Mouse (Mus musculus) stomach, postnatal 0 days (tissue): ENCODE data around the gene Ppfia2. TPM values are rescaled to one million over a fixed set of nuclear protein-coding genes. Genes with fewer than 3 reads are reported as not detected.

Experiments
- ATAC-seq: fragments of 200-750 bp; cut with Nextera tagmentation; 2 replicates; pipeline ENCODE4 v1.8.0; 2017; ENCODE audit not compliant: low FRiP score, low TSS enrichment
- DNase-seq: peaks from one replicate; pipeline ENCODE4 v3.0.0-alpha.2; 2016; ENCODE audit warnings: low spot score
- H3K27ac ChIP-seq: fragments of 300-500 bp; sonication (generic); replicated peaks from 2 replicates; pipeline ENCODE4 v1.5.1; 2014; ENCODE audit warnings: mild to moderate bottlenecking, control low read depth
- H3K27me3 ChIP-seq: fragments of 300-500 bp; sonication (generic); 2 replicates; pipeline ENCODE4 v1.6.1; 2014; ENCODE audit warnings: low read length; ENCODE audit not compliant: control insufficient read depth, insufficient read depth
- H3K36me3 ChIP-seq: fragments of 300-500 bp; sonication (generic); 2 replicates; pipeline ENCODE4 v1.6.1; 2014; ENCODE audit warnings: low read length, mixed read lengths; ENCODE audit not compliant: control insufficient read depth, insufficient read depth
- H3K4me1 ChIP-seq: fragments of 300-500 bp; sonication (generic); replicated peaks from 2 replicates; pipeline ENCODE4 v1.6.1; 2014; ENCODE audit warnings: antibody characterized with exemption; ENCODE audit not compliant: control insufficient read depth, insufficient read depth
- H3K4me2 ChIP-seq: fragments of 300-500 bp; sonication (generic); replicated peaks from 2 replicates; pipeline ENCODE4 v1.6.1; 2014; ENCODE audit warnings: low read depth, mild to moderate bottlenecking, control low read depth, moderate library complexity
- H3K4me3 ChIP-seq: fragments of 300-500 bp; sonication (generic); 2 replicates; pipeline ENCODE4 v1.5.1; 2014; ENCODE audit warnings: low read depth, low read length, control low read depth
- H3K9ac ChIP-seq: fragments of 300-500 bp; sonication (generic); 2 replicates; pipeline ENCODE4 v1.6.1; 2014; ENCODE audit warnings: mild to moderate bottlenecking, low read length, control low read depth, mixed read lengths
- H3K9me3 ChIP-seq: fragments of 300-500 bp; sonication (generic); 2 replicates; pipeline ENCODE4 v1.6.1; 2016; ENCODE audit warnings: low read length; ENCODE audit not compliant: control insufficient read depth
- CTCF ChIP-seq: IDR thresholded peaks from 2 replicates; pipeline ENCODE4 v1.5.1; 2016; ENCODE audit warnings: antibody characterized with exemption, low read depth, mild to moderate bottlenecking, moderate library complexity
- EP300 ChIP-seq: optimal IDR thresholded peaks from 2 replicates; pipeline ENCODE3; 2016; ENCODE audit warnings: antibody characterized with exemption
- WGBS: fragments of 180-500 bp; shearing (Covaris S2); extraction: QIAGEN DNeasy Blood & Tissue Kit; methylation state at CpG from one replicate; pipeline ENCODE4 v1.1.7; 2014; 5-methylcytosine and 5-hydroxymethylcytosine counted together
- polyA plus RNA-seq: library from polyadenylated mRNA; unstranded; fragments of >200 nt; fragmentation: Nextera tagmentation; extraction: Ambion mirVana; gene quantifications from 2 replicates; pipeline ENCODE4 v1.2.1, GENCODE M21; 2015

Gene Ppfia2
- polyA plus RNA-seq, 1 experiment from 2014 or later = 0.36 TPM

- H3K9me3 ChIP-seq = no peaks in the 10 kb centered on the region
- no peak for TF ChIP-seq CTCF
- TF ChIP-seq EP300 = no peak
- H3K36me3 ChIP-seq = no peaks in the 10 kb centered on the region
- H3K4me3 ChIP-seq = no peak overlapping the region
- DNase-seq (no peak), ATAC-seq (no peak)
- H3K4me2 ChIP-seq = no peak overlapping the region
- H3K4me1 ChIP-seq = no peaks in the 10 kb centered on the region
- H3K27me3 ChIP-seq = no peaks in the 10 kb centered on the region
- 72% methylated on average over 3 of the region's 3 CpGs for WGBS
- no peak overlapping the region for H3K27ac ChIP-seq
- H3K9ac ChIP-seq = no peak overlapping the region
These were observed 215.4 kb downstream of the Ppfia2 start for GRCm38 (mm10) chr10:106685519-106685918.

DNA sequence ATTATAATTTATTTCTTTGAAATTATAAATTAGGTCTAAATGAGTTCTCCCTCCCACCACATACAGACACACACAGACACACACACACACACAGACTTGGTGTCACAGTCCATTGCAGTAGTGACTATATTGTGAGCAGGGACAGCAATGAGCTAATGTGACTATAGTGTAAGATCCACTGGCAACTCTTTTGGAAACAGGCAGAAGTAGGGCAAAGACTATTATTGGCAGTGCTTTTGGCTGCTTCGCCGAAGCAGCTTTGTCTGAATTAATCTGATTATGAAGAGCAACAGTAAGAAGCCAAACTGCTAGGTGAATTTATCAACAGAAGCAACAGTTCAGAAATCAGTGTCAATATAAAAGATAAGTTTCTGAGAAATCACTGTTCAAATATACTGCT, 249.8 kb downstream of the Ppfia2 start:
- no peak for ATAC-seq

DNA sequence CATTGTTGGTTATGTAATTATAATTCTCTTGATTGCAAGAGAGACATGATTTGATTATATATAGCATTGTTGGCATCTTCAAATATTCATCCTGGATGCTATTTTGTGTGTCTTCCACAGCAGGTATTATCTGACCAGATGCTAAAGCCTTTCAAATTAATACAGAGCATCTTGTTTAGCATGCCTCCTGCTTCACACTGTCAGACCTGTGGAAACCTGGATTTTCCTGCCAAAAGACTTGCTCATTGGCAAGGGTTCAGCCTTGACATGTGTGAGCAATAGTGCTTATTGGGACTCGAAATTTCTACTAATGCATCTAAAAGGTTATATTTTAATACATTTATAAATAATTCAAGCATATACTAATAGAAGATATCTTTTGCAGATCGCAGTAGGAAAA, 262.1 kb downstream of the Ppfia2 start:
- no peak overlapping the region for H3K27ac ChIP-seq
- no peaks in the 10 kb centered on the region for H3K36me3 ChIP-seq
- 66% methylated on average over 2 of the region's 2 CpGs for WGBS
- H3K4me1 ChIP-seq = no peaks in the 10 kb centered on the region
- DNase-seq (no peak), ATAC-seq (no peak)
- TF ChIP-seq EP300 = no peak
- no peak for TF ChIP-seq CTCF
- H3K4me3 ChIP-seq = no peak overlapping the region
- H3K4me2 ChIP-seq = no peak overlapping the region
- H3K9me3 ChIP-seq = no peaks in the 10 kb centered on the region
- H3K27me3 ChIP-seq = no peaks in the 10 kb centered on the region
- no peak overlapping the region for H3K9ac ChIP-seq

More for the DNA sequence above, 249.8 kb downstream of the Ppfia2 start:
- no peaks in the 10 kb centered on the region for H3K36me3 ChIP-seq
- H3K4me1 ChIP-seq = no peaks in the 10 kb centered on the region
- no peaks in the 10 kb centered on the region for H3K27me3 ChIP-seq
- no peak for DNase-seq
- H3K27ac ChIP-seq = no peak overlapping the region
- H3K4me2 ChIP-seq = no peak overlapping the region
- no peak overlapping the region for H3K9ac ChIP-seq
- TF ChIP-seq EP300 (no peak), CTCF (no peak)
- no peak overlapping the region for H3K4me3 ChIP-seq
- 66% methylated on average over 2 of the region's 2 CpGs for WGBS
- no peaks in the 10 kb centered on the region for H3K9me3 ChIP-seq

- no peak for DNase-seq
- WGBS = 70% methylated on average over 4 of the region's 4 CpGs
- no peak for TF ChIP-seq EP300
- TF ChIP-seq CTCF = no peak
These were observed 266.3 kb downstream of the Ppfia2 start for GRCm38 (mm10) chr10:106736230-106737063.

DNA sequence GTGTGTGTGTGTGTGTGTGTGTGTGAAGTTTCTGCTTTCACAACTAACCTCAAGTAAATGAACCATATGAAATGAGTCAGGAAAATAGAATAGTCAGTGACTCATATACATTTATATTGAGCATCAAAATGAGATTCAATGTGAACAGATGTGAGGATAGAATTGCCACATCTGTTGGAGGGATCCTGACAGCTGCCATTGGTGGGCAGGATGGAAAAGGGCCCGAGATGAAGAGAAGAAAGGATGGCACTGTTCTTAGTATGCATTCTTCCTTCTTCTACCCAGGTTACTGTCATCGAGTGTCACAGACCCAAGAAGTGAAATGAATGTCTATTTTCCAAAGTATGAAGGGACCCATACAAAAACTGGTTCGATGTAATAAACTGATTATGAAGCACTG, 268.1 kb downstream of the Ppfia2 start:
- TF ChIP-seq EP300 = no peak
- TF ChIP-seq CTCF = no peak
- Histone ChIP-seq H3K27ac (no peak overlapping the region), H3K36me3 (no peaks in the 10 kb centered on the region), H3K4me3 (no peak overlapping the region), H3K9me3 (no peaks in the 10 kb centered on the region), H3K27me3 (no peaks in the 10 kb centered on the region), H3K9ac (no peak overlapping the region), H3K4me1 (no peaks in the 10 kb centered on the region), H3K4me2 (no peak overlapping the region)
- 81% methylated on average over 3 of the region's 3 CpGs for WGBS
- DNase-seq = no peak
- no peak for ATAC-seq

More at GRCm38 (mm10) chr10:106736230-106737063, 266.3 kb downstream of the Ppfia2 start:
- Histone ChIP-seq H3K4me2 (no peak overlapping the region), H3K36me3 (no peaks in the 10 kb centered on the region), H3K9ac (no peak overlapping the region), H3K4me3 (no peak overlapping the region), H3K27me3 (no peaks in the 10 kb centered on the region), H3K27ac (no peak overlapping the region), H3K4me1 (no peaks in the 10 kb centered on the region), H3K9me3 (no peaks in the 10 kb centered on the region)
- no peak for ATAC-seq

- Histone ChIP-seq H3K4me1 (no peaks in the 10 kb centered on the region), H3K4me3 (no peak overlapping the region), H3K36me3 (no peaks in the 10 kb centered on the region), H3K27me3 (no peaks in the 10 kb centered on the region), H3K4me2 (no peak overlapping the region), H3K27ac (no peak overlapping the region), H3K9ac (no peak overlapping the region), H3K9me3 (no peaks in the 10 kb centered on the region)
- ATAC-seq (no peak), DNase-seq (no peak)
- TF ChIP-seq CTCF (no peak), EP300 (no peak)
These were observed 274.8 kb downstream of the Ppfia2 start for GRCm38 (mm10) chr10:106744966-106745365.
